Mouse (Mus musculus): ENCODE results near the gene Khsrp. TPM values are rescaled to one million over a fixed set of nuclear protein-coding genes. Genes with fewer than 3 reads are reported as not detected.

Khsrp gene
- polyA plus RNA-seq, 1 experiment: 45.6 TPM

- WGBS: under 1% methylated on average over 52 of the region's 52 CpGs
- DNase-seq (ENCODE audit: low read depth, low spot score): peak; percentile 98
Measured at GRCm38 (mm10) chr17:56990115-56990746, 41.1 kb downstream of the Khsrp start, which contains the start of gene Clpp. TSS of gene Clpp (plus strand) at chr17:56990305.

- no peak for DNase-seq (ENCODE audit: low read depth, low spot score)
- WGBS: under 1% methylated on average over 25 of the region's 25 CpGs
Measured at GRCm38 (mm10) chr17:56989467-56990114, 41.7 kb downstream of the Khsrp start.

- 74% methylated on average over 7 of the region's 7 CpGs for WGBS
- no peak for DNase-seq (ENCODE audit: low read depth, low spot score)
Measured at GRCm38 (mm10) chr17:56988921-56989430, 42.3 kb downstream of the Khsrp start.

GRCm38 (mm10) chr17:56988441-56988840 is 42.9 kb downstream of the Khsrp start:
- WGBS: 87% methylated on average over 7 of the region's 7 CpGs

GRCm38 (mm10) chr17:56986105-56986805 is 45.1 kb downstream of the Khsrp start:
- no peak for DNase-seq (ENCODE audit: low read depth, low spot score)
- WGBS: 95% methylated on average over 3 of the region's 3 CpGs

More at GRCm38 (mm10) chr17:56988441-56988840, 42.9 kb downstream of the Khsrp start:
- no peak for DNase-seq (ENCODE audit: low read depth, low spot score)

- 67% methylated on average over 3 of the region's 3 CpGs for WGBS
- no peak for DNase-seq (ENCODE audit: low read depth, low spot score)
Measured at GRCm38 (mm10) chr17:56985656-56986055, 45.7 kb downstream of the Khsrp start.

- no peak for DNase-seq (ENCODE audit: low read depth, low spot score)
- 42% methylated on average over 9 of the region's 9 CpGs for WGBS
Measured at GRCm38 (mm10) chr17:56984886-56985285, 46.4 kb downstream of the Khsrp start.

GRCm38 (mm10) chr17:56982013-56982412 is 49.3 kb downstream of the Khsrp start, which contains the start of gene Acer1:
TSS of gene Acer1 (minus strand) at chr17:56982126.
- WGBS: 30% methylated on average over 5 of the region's 5 CpGs

GRCm38 (mm10) chr17:56981049-56981448 is 50.3 kb downstream of the Khsrp start:
- WGBS: 20% methylated on average over 7 of the region's 7 CpGs
- peak; percentile 85 for DNase-seq (ENCODE audit: low read depth, low spot score)

More at GRCm38 (mm10) chr17:56982013-56982412, 49.3 kb downstream of the Khsrp start, which contains the start of gene Acer1:
- DNase-seq (ENCODE audit: low read depth, low spot score): no peak

- no peak for DNase-seq (ENCODE audit: low read depth, low spot score)
- WGBS: 14% methylated on average over 6 of the region's 8 CpGs
Measured at GRCm38 (mm10) chr17:56979524-56979923, 51.8 kb downstream of the Khsrp start.

GRCm38 (mm10) chr17:56976531-56977390 is 54.6 kb downstream of the Khsrp start:
- no peak for DNase-seq (ENCODE audit: low read depth, low spot score)
- WGBS: 37% methylated on average over 8 of the region's 8 CpGs

GRCm38 (mm10) chr17:56975391-56975790 is 55.9 kb downstream of the Khsrp start:
- DNase-seq (ENCODE audit: low read depth, low spot score): no peak
- WGBS: 57% methylated on average over 3 of the region's 3 CpGs

GRCm38 (mm10) chr17:56974708-56975240 is 56.5 kb downstream of the Khsrp start:
- no peak for DNase-seq (ENCODE audit: low read depth, low spot score)
- 32% methylated on average over 5 of the region's 5 CpGs for WGBS

- WGBS: 65% methylated on average over 14 of the region's 14 CpGs
Measured at GRCm38 (mm10) chr17:56973956-56974707, 57.2 kb downstream of the Khsrp start.

More at GRCm38 (mm10) chr17:56973956-56974707, 57.2 kb downstream of the Khsrp start:
- DNase-seq (ENCODE audit: low read depth, low spot score): no peak
